Mouse (Mus musculus) heart, adult 8-10 months (tissue): ENCODE data around the gene Hspa1l. TPM values are rescaled to one million over a fixed set of nuclear protein-coding genes. Genes with fewer than 3 reads are reported as not detected.
"Not testable (repeated sequence)": the region's sequence is repeated elsewhere in the genome, so short reads cannot be mapped to it uniquely, and the experiment has no call there.

Experiments
- DNase-seq: peaks from one replicate; pipeline ENCODE4 v3.0.0; 2022; ENCODE audit warnings: low spot score
- total RNA-seq, 4 experiments: library from RNA; stranded (reverse); gene quantifications; 2 replicates each; pipeline ENCODE4 v1.2.4; 2022

Hspa1l gene
- total RNA-seq, 4 experiments from 2014 or later: 8.7 to 13.3 (median 11.0) TPM

DNA sequence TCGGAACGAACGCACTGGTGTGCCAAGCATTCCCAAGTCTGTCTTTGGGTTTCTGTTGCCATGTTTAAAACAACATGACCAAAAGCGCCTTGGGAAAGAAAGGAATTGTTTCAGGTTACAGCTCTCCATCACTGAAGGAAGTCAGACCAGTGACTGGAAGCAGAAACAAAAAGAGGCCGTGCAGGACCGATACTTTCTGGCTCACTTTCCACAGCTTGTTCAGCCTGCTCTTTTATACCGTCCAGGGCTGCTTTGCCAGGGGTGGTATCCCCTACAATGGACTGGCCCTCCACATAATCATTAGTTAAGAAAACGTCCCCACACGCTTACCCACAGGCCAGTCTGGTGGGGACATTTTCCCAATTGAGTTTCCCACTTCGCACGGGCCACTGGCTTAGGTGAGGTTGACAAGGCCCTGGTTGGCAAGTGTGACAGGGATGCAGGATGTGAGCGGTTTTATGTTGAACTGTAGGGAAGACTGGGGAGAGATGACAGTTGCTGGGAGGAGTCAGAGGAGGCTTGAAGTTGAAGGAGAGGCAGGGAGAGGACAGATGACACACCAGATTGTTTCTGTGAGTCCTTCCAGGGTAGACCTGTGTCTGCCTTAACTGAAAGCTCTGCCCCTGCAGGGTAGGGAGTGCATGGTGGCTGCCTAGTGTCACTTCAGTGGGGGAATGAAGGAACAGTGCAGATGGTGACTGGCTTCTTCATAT is 29.8 kb downstream of the Hspa1l start:
- no peak for DNase-seq

DNA sequence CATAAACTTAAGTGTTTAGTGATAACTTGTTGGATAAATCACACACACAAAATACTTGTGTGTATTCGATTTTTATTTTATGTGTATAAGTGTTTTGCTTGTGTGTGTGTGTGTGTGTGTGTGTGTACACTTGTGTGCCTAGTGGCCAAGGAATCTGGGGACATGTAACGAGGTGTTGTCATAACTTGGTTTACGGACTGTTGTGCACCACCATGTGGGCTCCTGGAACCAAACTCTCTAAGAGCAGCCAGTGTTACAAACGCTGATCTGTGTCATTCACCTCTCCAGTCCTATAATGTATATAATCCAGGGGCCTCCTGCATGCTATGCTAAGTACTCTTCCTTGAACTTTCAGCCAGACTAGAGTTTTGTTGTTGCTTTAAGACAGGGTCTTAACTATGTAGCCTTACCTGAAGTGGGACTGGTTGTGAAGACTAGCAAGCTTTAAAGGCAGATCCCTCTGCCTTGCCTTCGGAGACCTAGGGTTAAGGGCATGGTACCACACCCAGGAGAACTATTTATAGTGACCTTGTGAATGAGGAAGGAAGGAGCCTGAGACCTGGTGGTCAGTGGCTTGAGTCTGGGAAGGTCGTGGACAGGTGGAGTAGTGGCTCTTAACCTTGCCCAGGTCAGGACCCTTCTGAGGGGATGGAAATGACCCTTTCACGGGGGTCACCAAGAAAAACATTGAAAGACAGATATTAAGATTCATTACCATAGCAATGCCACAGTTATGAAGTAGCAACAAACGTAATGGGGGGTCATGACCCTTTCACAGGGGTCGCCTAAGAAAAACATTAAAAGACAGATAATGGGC is 30.7 kb downstream of the Hspa1l start:
- DNase-seq: no peak

DNA sequence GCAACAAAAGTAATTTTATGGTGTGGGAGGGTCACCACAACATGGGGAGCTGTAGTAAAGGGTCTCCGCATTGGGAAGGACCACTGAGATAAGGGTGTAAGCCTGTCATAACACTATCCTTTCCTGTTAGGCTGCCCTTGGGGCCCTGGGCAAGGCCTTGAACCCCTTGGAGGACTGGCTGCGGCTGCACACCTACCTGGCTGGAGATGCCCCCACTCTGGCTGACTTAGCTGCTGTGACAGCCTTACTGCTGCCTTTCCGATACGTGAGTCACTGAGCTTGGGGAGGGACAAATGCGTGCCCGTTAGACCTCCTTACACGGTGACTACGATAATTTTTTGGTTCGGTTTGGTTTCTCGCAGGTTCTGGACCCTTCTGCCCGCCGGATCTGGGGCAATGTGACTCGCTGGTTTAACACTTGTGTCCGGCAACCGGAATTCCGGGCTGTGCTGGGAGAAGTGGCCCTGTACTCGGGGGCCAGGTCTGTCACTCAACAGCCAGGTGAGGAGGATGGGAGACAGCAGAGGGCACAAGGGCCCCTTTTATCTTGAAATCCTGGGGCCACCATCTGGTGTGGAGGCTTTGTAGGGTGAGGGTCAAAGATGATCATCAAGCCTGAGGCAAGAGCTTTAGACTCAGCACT is 31.7 kb downstream of the Hspa1l start:
- no peak for DNase-seq

DNA sequence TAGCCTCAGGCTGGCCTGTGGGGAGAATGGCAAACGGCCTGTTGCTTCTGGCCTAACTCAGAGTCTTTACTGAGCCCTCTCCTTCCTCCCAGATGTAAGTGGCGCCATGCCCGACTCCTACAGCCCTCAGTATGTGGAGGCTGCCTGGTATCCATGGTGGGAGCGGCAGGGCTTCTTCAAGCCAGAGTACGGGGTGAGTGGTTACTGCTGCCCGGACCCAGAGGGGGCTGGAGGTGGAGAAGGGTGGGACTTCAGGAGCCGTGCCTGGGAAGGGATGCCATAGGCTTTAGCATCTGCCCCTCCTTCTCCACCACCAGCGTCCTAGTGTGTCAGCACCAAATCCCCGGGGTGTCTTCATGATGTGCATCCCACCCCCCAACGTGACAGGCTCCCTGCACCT is 32.7 kb downstream of the Hspa1l start:
- no peak for DNase-seq

DNA sequence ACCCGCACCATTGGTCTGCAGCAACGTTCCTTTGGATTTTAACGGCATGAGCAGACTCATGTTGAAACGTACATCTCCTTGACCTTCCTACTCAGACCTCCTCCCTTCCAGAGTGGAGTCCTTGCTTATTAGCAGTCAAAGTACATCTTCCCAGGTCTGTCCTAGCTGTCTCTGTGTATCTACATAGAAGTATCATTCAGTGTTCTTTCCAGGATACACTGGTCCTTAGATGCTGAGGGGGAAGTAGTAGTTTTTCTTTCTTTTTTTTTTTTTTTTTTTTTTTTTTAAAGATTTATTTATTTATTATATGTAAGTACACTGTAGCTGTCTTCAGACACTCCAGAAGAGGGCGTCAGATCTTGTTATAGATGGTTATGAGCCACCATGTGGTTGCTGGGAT is 33.4 kb downstream of the Hspa1l start:
- not testable (repeated sequence) for DNase-seq

DNA sequence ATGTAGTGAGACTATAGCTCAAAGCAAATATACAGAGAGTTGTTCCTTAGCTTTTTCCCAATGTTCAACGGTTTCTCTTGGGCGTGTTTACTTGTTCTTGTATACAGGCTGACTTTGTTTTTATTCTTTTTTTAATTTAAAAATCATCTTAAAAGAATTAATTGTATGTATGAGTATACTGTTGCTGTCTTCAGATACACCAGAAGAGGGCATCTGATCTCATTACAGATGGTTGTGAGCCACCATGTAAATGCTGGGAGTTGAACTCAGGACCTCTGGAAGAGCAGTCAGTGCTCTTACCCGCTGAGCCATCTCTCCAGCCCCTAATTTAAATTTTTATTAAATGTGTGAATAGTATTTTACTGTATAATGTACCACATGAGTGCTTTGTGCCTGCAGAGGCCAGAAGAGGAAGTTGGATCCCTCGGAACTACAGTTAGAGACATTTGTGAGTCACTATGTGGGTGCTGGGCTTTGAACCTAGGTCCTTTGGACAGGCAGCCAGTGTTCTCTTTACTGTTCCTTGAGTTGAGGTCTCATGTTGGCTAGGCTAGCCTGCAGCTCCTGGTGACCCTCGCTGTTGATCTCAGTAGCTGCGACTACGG is 35.0 kb downstream of the Hspa1l start:
- no peak for DNase-seq

DNA sequence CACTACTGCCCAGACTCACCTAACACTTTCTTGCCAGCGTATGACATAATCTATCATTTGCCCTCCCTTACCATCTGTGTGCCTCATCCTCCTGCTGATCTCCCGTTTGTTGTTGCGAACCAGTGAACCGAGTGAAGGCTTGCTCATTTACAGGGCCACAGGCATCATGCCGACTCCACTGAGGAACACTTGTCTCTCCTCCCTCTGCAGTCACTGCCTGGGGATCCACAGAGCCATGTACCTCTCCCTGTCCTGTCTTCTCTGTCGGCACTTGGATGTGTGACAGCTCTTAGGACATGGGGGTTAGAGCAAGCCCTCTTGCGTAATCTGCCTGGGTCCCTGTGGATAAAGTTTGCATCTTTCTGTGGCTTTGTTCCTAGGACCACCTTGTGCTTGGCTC is 37.1 kb downstream of the Hspa1l start:
- no peak for DNase-seq

DNA sequence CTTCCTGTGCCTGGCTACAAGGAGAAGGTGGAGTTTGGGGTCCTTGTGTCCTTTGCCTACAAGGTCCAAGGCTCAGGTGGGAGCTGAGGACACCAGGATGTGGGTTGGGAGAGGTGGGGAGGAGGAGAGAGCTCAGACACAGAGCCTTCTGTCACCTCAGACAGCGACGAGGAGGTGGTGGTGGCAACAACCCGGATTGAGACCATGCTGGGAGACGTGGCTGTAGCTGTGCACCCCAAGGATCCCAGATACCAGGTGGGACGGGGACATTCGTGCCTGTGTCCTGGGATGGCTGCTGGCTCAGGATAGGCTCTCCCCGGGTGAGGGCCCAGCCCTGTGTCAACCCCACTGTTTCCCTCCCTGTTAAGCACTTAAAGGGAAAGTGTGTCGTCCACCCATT is 38.9 kb downstream of the Hspa1l start:
- DNase-seq: no peak

DNA sequence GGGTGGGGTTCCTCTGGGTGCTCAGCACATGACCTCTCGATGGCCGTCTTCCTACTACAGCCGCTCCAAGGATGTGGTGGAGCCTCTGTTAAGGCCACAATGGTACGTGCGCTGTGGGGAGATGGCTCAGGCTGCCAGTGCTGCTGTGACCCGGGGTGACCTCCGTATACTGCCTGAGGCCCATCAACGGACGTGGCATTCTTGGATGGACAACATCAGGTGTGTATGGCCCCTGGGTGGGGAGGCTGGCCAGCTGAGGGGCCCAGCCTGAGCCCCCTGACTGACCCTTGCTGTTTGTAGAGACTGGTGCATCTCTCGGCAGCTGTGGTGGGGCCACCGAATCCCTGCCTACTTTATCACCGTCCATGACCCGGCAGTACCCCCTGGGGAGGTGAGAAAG is 39.9 kb downstream of the Hspa1l start:
- DNase-seq: no peak

DNA sequence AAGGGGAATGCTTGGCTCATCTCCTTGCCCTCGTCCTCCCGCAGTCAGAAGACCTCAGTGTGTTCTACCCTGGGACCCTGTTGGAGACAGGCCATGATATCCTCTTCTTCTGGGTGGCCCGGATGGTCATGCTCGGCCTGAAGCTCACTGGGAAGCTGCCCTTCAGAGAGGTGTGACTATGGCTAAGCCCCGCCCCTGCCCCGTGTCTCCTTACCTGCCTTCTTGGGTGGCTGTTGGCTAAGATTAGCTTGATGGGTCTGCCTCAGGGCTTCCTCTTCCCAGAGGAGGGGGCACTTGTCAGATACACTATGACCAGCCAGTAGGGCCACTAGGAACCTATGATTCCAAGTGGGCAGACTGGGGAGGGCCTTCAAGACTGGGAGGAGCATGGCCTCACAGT is 40.7 kb downstream of the Hspa1l start:
- DNase-seq: no peak

DNA sequence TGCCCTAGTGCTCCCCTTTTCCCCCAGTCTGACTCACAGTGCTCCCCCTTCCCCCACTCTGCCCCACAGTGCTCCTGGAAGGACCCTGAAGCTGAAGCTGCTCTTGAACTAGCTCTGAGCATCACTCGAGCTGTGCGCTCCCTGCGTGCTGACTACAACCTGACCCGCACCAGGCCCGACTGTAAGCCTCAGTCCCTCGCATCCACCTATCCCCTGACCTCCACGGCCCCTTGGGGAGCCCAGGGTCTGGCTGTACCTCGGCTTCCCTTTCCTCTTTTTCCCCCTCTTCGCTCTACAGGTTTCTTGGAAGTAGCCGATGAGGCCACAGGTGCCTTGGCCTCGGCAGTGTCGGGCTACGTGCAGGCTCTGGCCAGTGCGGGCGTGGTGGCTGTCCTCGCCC is 42.8 kb downstream of the Hspa1l start:
- DNase-seq: no peak

DNA sequence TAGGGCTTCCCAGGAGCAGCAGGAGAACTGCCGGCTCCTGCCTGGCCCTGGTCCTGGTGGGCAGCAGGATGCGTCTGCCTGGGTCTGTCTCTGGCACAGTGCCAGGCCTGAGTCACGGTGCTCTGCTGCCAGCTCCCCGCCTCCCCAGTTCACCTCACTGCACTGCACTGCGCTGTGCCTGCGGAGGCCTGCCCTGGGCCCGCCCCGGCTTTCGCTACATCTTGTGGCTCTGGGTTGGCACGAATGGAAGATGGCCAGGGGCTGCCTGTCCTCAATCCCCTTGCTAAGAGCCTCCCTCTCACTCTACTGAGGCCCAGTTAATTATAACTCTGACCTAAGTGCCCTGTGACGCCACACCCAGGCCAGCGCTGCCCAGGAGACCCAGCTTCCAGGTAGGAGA is 43.9 kb downstream of the Hspa1l start, which contains the start of gene Vwa7:
Gene Vwa7, plus strand, starts transcription at position 204 of the 400 bp plus-strand sequence.
- no peak for DNase-seq

DNA sequence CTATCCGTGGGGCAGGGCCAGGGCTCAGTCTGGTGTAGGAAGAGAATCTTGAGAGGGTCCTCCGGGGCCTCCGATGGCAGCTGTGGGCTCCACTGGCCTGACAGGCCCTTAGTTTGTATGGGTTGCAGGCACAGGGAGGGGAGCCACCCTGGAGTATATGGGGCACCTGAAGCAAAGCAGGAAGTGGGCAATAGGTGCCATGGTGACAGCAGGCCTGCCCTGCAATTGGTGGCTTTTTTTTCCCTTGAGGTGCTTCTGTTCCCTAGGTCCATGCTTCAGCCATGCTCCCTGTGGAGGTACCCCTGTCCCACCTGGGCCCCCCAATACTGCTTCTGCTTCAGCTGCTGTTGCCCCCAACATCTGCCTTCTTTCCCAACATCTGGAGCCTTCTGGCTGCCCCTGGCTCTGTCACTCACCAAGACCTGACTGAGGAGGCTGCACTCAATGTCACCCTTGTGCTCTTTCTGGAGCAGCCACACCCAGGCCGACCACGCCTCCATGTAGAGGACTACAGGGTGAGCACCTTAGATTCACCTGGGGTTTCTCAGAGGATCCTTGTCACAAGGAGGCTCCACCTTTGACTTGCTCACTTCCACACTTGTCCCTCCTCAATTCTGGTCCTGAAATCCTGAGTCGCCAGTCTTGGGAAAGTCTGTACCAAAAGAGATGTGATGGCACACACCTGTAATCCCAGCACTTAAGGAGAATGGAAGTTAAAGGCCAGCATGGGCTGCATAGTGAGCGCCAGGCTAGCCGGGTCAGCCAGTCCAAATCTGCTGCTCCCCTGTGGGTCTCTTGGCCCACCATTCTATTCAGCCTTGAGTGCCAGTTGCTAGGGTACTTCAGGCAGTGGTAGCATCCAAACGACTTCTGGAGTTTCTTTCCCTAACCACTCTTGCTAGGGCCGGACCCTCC is 44.5 kb downstream of the Hspa1l start:
- DNase-seq: no peak

DNA sequence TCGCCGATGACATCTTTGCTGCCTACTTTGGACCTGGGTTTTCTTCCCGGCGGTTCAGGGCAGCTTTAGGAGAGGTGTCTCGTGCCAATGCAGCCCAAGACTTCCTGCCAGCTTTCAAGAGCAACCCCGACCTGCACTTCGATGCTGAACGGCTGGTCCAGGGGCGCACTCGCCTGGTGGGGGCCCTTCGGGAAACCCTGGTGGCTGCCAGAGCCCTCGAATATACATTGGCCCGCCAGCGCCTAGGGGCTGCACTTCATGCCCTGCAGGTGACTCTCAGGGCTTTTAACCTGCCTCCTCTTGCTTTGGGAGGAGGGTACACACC is 45.2 kb downstream of the Hspa1l start:
- no peak for DNase-seq

DNA sequence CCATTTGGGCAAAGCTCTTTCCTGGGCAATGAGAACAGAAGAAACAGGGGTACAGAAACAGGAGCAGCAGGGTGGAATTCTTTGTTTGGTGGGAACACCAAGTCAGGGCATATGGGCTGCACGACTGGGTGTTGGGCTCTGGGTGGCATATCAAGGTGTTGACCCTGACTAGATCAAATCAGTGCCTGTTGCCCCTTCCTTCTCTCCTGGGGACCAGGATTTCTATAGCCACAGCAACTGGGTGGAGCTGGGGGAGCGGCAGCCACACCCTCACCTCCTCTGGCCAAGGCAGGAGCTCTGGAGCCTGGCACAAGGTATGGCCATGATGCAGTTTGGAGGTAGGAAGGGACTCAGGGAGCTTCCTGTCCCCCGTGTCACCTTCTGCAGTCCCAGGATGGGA is 45.7 kb downstream of the Hspa1l start:
- no peak for DNase-seq

DNA sequence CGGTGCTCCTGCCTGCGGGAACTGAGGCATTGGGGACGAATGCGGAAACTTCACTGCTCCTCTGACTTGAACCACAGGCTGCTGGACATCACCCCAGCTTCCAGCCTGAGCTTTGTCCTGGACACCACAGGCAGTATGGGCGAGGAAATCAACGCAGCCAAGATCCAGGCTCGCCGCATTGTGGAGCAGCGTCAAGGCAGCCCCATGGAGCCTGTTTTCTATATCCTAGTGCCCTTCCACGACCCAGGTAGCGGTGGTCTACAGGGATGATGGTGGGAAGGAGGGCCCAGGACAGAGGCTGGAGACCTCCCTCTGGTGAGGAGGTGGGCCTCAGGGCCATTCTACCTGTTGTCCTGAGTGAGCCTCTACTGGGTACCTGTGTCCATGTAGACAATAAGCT is 47.4 kb downstream of the Hspa1l start:
- DNase-seq: no peak

DNA sequence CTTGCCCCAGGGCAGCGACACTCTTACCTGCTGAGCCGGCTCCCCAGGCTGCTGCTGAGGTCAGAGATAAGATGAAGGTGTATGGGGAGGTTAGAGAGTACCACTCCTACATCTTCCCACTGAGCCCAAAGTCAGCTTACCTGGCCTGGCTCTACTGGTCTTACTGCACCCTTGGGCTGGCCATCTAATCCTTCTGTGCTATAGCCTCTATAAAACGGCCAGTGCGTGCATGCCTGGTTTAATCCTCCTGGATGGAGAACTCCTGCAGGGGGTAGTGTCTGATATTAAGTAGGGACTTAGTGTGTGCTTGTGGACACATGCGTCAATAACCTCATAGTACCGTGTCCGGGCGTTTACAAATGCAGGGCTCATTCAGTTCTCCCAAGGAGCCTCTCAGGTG is 48.0 kb downstream of the Hspa1l start:
- no peak for DNase-seq

DNA sequence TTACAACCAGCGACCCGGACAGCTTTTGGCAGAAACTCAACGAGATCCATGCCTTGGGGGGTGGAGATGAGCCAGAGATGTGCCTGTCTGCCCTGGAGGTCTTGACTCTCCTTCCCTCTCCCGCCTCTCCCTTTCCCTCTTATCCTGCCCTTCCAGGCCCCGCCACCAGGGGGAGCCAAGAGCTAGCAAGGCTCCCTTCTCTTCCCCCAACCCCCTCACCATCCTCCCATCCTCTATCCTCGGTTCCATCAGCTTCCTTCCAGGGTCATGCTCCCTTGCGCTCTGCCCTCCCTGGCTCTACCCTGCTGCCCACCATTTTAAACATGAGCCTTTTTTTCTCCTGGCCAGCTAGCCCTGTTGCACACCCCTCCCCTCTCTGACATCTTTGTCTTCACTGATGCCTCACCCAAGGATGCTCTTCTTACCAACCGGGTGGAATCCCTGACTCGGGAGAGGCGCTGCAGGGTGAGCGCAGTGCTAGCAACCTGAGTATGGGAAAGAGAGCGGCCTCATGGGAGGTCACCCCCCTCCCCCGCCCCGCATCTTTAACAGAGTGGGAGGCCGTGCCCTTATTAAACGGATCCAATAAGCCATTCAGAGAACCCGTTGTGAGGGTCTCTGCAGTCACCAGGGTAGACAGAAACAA is 48.8 kb downstream of the Hspa1l start:
- peak; percentile 91 for DNase-seq

DNA sequence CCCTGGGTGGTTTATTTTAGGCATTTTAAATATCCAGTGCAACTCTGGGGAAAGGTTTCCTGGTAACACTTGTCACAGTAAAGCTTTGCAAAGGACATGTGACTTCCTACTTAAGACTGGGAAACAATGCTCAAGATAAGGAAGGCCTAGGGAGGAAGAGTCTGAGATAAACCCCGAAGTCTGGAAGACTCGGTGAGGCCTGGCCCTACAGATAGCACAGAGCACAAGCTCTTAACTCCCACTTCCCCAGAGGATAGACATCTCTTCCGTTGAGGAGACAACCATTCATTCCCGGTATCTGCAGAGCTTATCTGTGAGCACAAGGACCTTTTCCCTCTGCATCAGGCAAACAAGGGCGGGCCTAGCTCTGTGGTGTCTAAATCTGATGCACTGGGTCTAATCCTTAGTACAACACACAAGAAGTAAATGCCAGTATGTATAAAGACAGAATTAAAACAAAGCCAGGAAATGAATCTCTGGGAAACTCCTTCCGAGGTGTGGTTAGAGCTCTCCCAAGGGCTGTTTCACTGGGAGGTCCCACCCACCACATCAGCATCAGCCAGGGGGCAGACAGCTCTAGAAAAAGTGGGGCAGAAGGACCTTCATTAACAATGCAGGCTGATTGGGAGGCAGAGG is 49.5 kb downstream of the Hspa1l start:
- DNase-seq: peak; percentile 59

DNA sequence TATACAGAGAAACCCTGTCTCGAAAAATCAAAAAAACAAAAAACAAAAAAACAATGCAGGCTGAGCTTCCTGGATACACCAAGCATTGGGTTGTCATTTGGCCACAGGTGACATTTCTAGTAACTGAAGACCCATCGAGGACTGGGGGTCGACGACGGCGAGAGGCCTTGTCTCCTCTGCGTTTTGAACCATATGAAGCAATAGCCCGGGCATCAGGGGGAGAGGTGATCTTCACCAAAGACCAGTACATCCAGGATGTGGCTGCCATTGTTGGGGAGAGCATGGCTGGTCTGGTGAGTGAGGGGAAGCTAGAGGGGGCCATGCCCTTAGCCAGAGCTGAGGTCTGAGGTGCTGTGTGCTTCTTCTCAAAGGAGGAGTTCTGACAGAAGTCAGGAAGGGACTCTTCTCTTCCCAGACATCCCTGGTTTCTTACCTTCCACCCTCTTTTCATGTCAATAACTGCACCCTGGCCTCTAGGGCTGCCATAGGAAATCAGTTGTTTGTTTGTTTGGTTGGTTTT is 50.1 kb downstream of the Hspa1l start:
- DNase-seq: no peak
